Mouse (Mus musculus) T-helper 1 cell (primary cell): ENCODE data around the gene Zfp689.
"Not testable (repeated sequence)": the region's sequence is repeated elsewhere in the genome, so short reads cannot be mapped to it uniquely, and the experiment has no call there.

ENCODE experiments used
- in situ Hi-C: fragments of 300-600 bp; cut with MboI, MseI; formaldehyde crosslinking; loops from one replicate; pipeline ENCODE4 v1.15.1; 2025; ENCODE audit warnings: high pct_unique_total_duplicates

Gene Zfp689

DNA sequence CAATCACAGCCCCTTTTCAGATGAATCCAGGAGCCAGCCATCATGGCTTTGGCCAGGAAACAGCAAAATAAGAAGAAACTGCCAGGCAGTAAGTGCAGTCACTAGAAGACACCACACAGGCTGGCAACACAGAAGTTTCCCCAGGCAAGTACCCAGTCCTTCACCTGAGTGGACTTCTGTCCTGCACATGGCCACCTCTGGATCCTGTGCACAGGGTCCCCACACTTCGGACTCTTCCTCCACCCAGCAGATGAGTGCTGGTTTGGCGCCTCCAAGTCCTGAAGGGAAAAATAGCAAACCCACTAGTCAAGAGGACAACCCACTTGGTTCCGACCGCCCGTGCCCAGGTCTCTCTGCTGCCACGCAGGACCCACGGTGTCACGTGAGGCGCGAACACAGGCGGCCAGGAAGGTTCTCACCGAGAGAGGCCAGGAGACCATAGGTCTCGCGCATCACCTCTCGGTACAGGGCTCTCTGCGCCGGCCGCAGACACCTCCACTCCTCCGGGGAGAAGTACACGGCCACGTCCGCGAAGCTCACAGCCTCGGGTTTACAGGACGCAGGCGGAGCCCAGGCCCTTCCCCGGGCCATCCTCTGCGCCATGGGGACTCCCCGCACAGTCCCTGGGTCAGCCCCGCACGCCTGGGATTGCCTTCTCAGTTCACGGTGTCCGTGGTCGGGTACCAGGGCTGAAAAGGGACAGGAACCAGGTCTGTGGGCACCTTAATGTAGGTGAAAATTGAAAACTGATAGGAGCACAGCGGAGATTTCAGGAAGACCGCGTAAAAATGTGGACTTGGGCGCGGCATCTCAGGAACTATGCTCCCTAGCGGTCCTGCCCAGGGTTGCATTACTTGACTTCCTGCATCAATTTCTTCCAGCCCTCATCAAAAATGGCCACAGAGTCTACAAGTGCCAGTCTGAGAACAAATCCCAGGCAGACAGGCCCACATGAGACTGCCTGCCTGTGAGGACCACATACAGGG is 42.7 kb downstream of the Zfp689 start, which contains the start of gene Zfp764:
Gene Zfp764 (minus strand): TSS at position 821 of the 986 bp plus-strand sequence.
- in situ Hi-C loops = not testable (repeated sequence)

DNA sequence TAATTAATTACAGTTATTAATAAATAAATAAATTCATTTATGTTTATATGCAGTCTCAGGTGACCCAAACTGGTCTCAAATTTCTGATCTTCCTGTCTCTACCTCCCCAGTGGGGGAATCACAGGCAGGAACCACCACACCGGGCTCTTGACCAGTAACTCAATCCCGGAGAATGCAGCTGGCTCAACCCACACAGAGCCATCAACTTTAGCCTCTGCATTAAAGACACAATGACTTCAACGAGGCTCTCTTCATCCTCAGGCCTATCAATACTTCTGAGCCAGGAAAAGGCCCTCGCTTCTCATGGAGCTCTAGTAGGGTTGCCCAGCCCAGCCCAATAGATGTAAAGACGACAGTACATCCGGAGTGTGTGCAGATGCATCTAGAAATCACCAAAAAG is 44.9 kb downstream of the Zfp689 start:
- in situ Hi-C loops = not testable (repeated sequence)

- in situ Hi-C loops = no loop called here
These were observed 46.0 kb downstream of the Zfp689 start for GRCm38 (mm10) chr7:127402980-127403379.

- in situ Hi-C loops = no loop called here
These were observed 48.6 kb downstream of the Zfp689 start for GRCm38 (mm10) chr7:127400355-127400754.

DNA sequence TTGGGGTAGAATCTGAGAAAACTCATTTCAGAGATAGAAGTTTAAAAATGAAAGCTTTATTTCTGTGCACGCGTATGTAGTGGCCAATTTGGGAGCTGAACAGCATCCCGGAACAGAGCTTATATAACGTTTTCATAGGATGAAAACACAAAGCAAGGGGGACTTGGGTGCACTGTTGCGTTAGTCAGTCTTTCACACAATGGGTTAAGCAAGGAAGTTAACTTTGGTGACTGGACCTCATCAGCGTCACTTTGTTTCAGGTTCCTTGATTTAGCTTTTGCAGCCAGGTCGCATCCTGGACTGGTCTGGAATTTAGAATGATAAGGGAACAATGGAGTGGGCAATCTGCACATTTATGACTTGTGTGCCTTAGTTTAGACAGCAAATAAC is 55.0 kb downstream of the Zfp689 start:
- in situ Hi-C loops = no loop called here

DNA sequence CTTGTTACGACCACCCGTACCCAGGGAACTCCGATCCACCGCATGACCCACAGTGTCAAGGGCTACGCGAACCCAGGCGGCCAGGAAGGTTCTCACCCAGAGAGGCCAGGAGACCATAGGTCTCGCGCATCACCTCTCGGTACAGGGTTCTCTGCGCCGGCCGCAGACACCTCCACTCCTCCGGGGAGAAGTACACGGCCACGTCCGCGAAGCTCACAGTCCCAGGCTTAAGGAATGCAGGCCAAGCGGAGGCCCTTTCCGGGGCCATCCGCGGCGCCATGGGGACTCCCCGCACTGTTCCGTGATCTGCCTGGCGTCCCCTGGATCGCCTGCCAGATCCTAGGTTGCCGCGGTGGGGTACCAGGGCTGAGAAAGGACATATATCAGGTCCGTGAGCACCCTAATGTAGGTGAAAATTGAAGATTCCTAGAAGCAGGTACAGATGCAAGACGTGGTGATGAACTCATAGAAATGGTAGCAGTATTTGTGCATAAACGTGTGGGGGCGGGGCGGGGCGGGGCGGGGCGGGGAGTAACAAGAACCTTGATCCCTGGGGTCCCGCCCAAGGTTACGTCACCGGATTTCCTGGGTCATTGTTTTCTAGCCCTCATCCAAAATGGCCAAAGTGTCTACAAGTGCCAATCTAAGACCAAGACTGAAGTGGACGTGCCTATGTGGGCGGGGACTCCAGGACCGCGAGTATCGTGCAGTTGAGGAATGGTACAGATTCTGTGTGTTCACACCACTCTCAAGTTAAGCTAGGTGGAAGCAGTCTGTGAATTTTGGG is 55.6 kb downstream of the Zfp689 start, which contains the start of gene E430018J23Rik:
Gene E430018J23Rik (minus strand): TSS at position 473 of the 787 bp plus-strand sequence.
- in situ Hi-C loops = no loop called here

DNA sequence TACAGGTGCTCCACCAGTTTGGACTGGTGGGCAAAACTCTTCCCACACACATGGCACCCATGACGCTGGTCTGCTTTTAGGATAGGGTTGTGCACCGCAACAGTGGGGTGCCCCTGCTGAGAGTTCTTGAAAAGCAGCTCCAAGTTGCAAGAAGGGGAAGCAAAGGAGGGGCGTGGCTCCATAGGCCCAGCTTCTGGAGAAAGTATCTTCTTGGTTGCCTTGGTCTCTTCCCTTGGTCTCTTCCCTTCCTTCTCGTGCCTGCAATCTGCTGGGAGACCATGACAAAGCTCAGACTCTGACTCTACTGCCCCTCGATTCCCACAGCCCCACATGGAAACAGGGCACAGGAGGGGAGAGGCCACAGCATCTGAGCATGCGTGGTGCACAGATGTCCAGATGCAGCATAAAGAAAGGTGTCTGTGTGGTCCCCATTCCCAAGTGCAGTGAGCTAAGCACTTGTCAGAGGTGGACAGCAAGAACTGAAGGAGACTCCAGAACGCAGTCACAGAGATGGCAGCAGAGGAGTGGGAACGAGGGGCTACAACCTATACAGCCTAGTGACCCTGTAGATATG is 56.6 kb downstream of the Zfp689 start:
- in situ Hi-C loops = no loop called here
